Mouse (Mus musculus) layer of hippocampus, adult 8-10 months (tissue): ENCODE data around the gene Obsl1. TPM values are rescaled to one million over a fixed set of nuclear protein-coding genes. Genes with fewer than 3 reads are reported as not detected.
A peak's percentile ranks its signal among the peaks of the same experiment; 100 is the strongest.

Experiments
- DNase-seq, 2 experiments: peaks; one replicate each; pipeline ENCODE4 v3.0.0; 2022; ENCODE audit warnings: low spot score in 2 of 2
- total RNA-seq, 4 experiments: library from RNA; stranded (reverse); gene quantifications; 2 replicates each; pipeline ENCODE4 v1.2.4; 2022

Obsl1 gene
- total RNA-seq, 4 experiments from 2014 or later, result 20.8 to 25.7 (median 23.1) TPM

GRCm38 (mm10) chr1:75456746-75457564, 49.3 kb downstream of the Obsl1 start:
- no peak for DNase-seq

- no peak for DNase-seq
Observed at GRCm38 (mm10) chr1:75455948-75456347, 50.3 kb downstream of the Obsl1 start.

- no peak for DNase-seq
Observed at GRCm38 (mm10) chr1:75455433-75455832, 50.8 kb downstream of the Obsl1 start.

- DNase-seq, result no peak
Observed at GRCm38 (mm10) chr1:75451900-75452299, 54.4 kb downstream of the Obsl1 start.

GRCm38 (mm10) chr1:75450314-75451005, 55.8 kb downstream of the Obsl1 start, which contains the start of gene Asic4:
TSS of gene Asic4 (plus strand) at chr1:75450436.
- no peak for DNase-seq

GRCm38 (mm10) chr1:75449377-75450135, 56.7 kb downstream of the Obsl1 start:
- DNase-seq, result no peak

- no peak for DNase-seq
Observed at GRCm38 (mm10) chr1:75448937-75449336, 57.3 kb downstream of the Obsl1 start.

GRCm38 (mm10) chr1:75448052-75448431, 58.2 kb downstream of the Obsl1 start:
- DNase-seq, result no peak

GRCm38 (mm10) chr1:75447265-75448051, 58.8 kb downstream of the Obsl1 start:
- no peak for DNase-seq

- DNase-seq, result no peak
Observed at GRCm38 (mm10) chr1:75446656-75447055, 59.6 kb downstream of the Obsl1 start.

GRCm38 (mm10) chr1:75445751-75446611, 60.3 kb downstream of the Obsl1 start:
- DNase-seq, result peak; percentile 66 to 78

- peak; percentile 63 to 68 for DNase-seq
Observed at GRCm38 (mm10) chr1:75445141-75445701, 61.0 kb downstream of the Obsl1 start.

GRCm38 (mm10) chr1:75444208-75444607, 62.0 kb downstream of the Obsl1 start:
- DNase-seq, result no peak

GRCm38 (mm10) chr1:75443247-75444024, 62.8 kb downstream of the Obsl1 start:
- DNase-seq, result no peak

- DNase-seq, result no peak
Observed at GRCm38 (mm10) chr1:75442811-75443210, 63.4 kb downstream of the Obsl1 start.

- no peak for DNase-seq
Observed at GRCm38 (mm10) chr1:75442171-75442570, 64.1 kb downstream of the Obsl1 start.

GRCm38 (mm10) chr1:75441471-75441996, 64.7 kb downstream of the Obsl1 start:
- no peak for DNase-seq

GRCm38 (mm10) chr1:75440661-75441060, 65.6 kb downstream of the Obsl1 start:
- DNase-seq, result no peak

- no peak for DNase-seq
Observed at GRCm38 (mm10) chr1:75438782-75439181, 67.5 kb downstream of the Obsl1 start.
